ENCODE assay signal across 9 mouse cellular contexts in genomic region chr8:111881591-111881990, GRCm38 (mm10). TPM values are rescaled to one million over a fixed set of nuclear protein-coding genes. Genes with fewer than 3 reads are reported as not detected.
DNase-seq lines count a peak whose midpoint lies in the region; ATAC-seq and TF ChIP-seq lines count a peak whose summit lies in the region.
"Had no signal": no experiment of that assay in that cellular context is flagged by ENCODE, and none has a peak within 500 bp of the region (broad histone marks: within the 10 kb centered on the region; RNA-seq: fewer than 3 reads in every experiment).

No protein-coding gene starts in this region.

- no peak for TF ChIP-seq EP300 in heart, adult 2 months (IDR thresholded peaks at IDR 0.05; ENCODE audit: insufficient read depth, low read depth, low read length)
- no peak for TF ChIP-seq EP300 in lung, postnatal 0 days (IDR thresholded peaks at IDR 0.05)

- WGBS in heart, adult 2 months: 2% methylated on average over 2 of the region's 2 CpGs
- WGBS in lung, postnatal 0 days: 2% methylated on average over 2 of the region's 2 CpGs

- H3K27me3 ChIP-seq in heart, adult 2 months (ENCODE audit: control insufficient read depth, insufficient read depth, low read length): no peaks in the 10 kb centered on the region
- H3K27me3 ChIP-seq in lung, postnatal 0 days (replicated peaks; ENCODE audit: insufficient read depth, low read length): no peaks in the 10 kb centered on the region

- peak; percentile 85 for TF ChIP-seq CTCF in heart, adult 2 months (IDR thresholded peaks at IDR 0.05)
- TF ChIP-seq CTCF in lung, postnatal 0 days (IDR thresholded peaks at IDR 0.05): peak; percentile 93

- no peaks in the 10 kb centered on the region for H3K79me2 ChIP-seq in heart, adult 2 months (replicated peaks; ENCODE audit: control insufficient read depth, insufficient read depth, low read length)

- H3K4me3 ChIP-seq in heart, adult 2 months: no peak overlapping the region
- H3K4me3 ChIP-seq in lung, postnatal 0 days (ENCODE audit: low read depth, low read length): no peak overlapping the region
- H3K4me3 ChIP-seq: limb, embryonic 12.5 days had no signal

- DNase-seq in heart, adult 2 months: peak; percentile 25 to 52
- no peak for DNase-seq in heart, adult 11 months
- DNase-seq in urinary bladder, postnatal 14 days (ENCODE audit: low spot score): peak; percentile 61
- DNase-seq in urinary bladder, postnatal 10 days (ENCODE audit: low spot score): no peak
- peak; percentile 67 to 74 for DNase-seq in cerebellum, adult 18-20 months
- DNase-seq in heart, postnatal 36 days: peak; percentile 42 to 55
- peak; percentile 78 for DNase-seq in lung, postnatal 0 days (ENCODE audit: low spot score)
- DNase-seq in spleen, postnatal 4 days (ENCODE audit: low spot score in 2 of 2): peak; percentile 35 to 71

- H3K4me2 ChIP-seq in lung, postnatal 0 days (replicated peaks; ENCODE audit: low read depth, low read length): no peak overlapping the region
- H3K4me2 ChIP-seq: limb, embryonic 12.5 days had no signal

- no peaks in the 10 kb centered on the region for H3K36me3 ChIP-seq in heart, adult 2 months (ENCODE audit: control insufficient read depth, insufficient read depth, low read length)
- no peaks in the 10 kb centered on the region for H3K36me3 ChIP-seq in lung, postnatal 0 days (ENCODE audit: insufficient read depth, low read length)
- H3K36me3 ChIP-seq: limb, embryonic 12.5 days had no signal

- no peak for TF ChIP-seq POLR2A in heart, adult 2 months (IDR thresholded peaks at IDR 0.05; ENCODE audit: insufficient read depth, low read depth, low read length)

- H3K4me1 ChIP-seq in heart, adult 2 months (ENCODE audit: control insufficient read depth, insufficient read depth, low read length): peaks cover 1% of the 10 kb centered on the region; the same call in 1 of the 2 replicates
- H3K4me1 ChIP-seq in lung, postnatal 0 days (ENCODE audit: insufficient read depth, low read depth, low read length): no peaks in the 10 kb centered on the region
- H3K4me1 ChIP-seq: limb, embryonic 12.5 days had no signal

- H3K27ac ChIP-seq in heart, adult 2 months: no peak overlapping the region
- H3K27ac ChIP-seq in lung, postnatal 0 days (ENCODE audit: low read length): no peak overlapping the region
- H3K27ac ChIP-seq: limb, embryonic 12.5 days had no signal

- no peak overlapping the region for H3K9ac ChIP-seq in heart, adult 2 months (ENCODE audit: low read depth, low read length)
- H3K9ac ChIP-seq in lung, postnatal 0 days (replicated peaks; ENCODE audit: low read depth): no peak overlapping the region
- H3K9ac ChIP-seq: limb, embryonic 12.5 days had no signal

- intact Hi-C loops in heart, adult 2 months (cut with DNase I): loop anchor here (1.0 to 5.0 kb wide), 3 partner anchors 41 to 153 kb away; no protein-coding TSS in a partner anchor
- intact Hi-C loops in heart, postnatal 36 days (cut with DNase I): loop anchor here (1.0 to 5.0 kb wide), 3 partner anchors 41 to 153 kb away; no protein-coding TSS in a partner anchor

- ATAC-seq in lung, postnatal 0 days: 0 out of 2 replicates have a peak, but pooled peaks have one; percentile 32

- no peaks in the 10 kb centered on the region for H3K9me3 ChIP-seq in lung, postnatal 0 days (ENCODE audit: low read length)
- H3K9me3 ChIP-seq: limb, embryonic 12.5 days had no signal

RNA-seq across cellular contexts. Expression of gene Tmem170, which starts 5.0 kb away (rescaled TPM):
- 1 to 10 TPM; 2.7 to 2.9 TPM for total RNA-seq in heart, adult 2 months (2021)
- 2.1 and 2.9 TPM in 2 replicates for polyA plus RNA-seq in heart, adult 2 months (2012; rRNA removed)
- 1 to 10 TPM; 3.0 to 3.2 TPM for total RNA-seq in heart, postnatal 36 days (2021)
- 10.5 and 11.3 TPM in 2 replicates for polyA plus RNA-seq in lung, postnatal 0 days (2015; fragmentation: Nextera tagmentation; extraction: Ambion mirVana)

RNA-seq across cellular contexts. Expression of gene Cfdp1, which starts 27.5 kb away (rescaled TPM):
- total RNA-seq in heart, adult 2 months (2021): 10 to 100 TPM; 32.7 to 34.4 TPM
- 5.6 and 11.6 TPM in 2 replicates for polyA plus RNA-seq in heart, adult 2 months (2012; rRNA removed)
- 10 to 100 TPM; 33.4 to 35.2 TPM for total RNA-seq in heart, postnatal 36 days (2021)
- polyA plus RNA-seq in lung, postnatal 0 days (2015; fragmentation: Nextera tagmentation; extraction: Ambion mirVana): 93.9 and 102 TPM in 2 replicates

RNA-seq across cellular contexts. Expression of gene Chst5, which starts 28.7 kb away (rescaled TPM):
- total RNA-seq in heart, adult 2 months (2021): not detected
- polyA plus RNA-seq in heart, adult 2 months (2012; rRNA removed): not detected in 2 replicates
- not detected for total RNA-seq in heart, postnatal 36 days (2021)
- 5.3 and 6.3 TPM in 2 replicates for polyA plus RNA-seq in lung, postnatal 0 days (2015; fragmentation: Nextera tagmentation; extraction: Ambion mirVana)

RNA-seq across cellular contexts. Expression of gene Tmem231, which starts 52.1 kb away (rescaled TPM):
- 1 to 10 TPM; 2.1 to 2.6 TPM for total RNA-seq in heart, adult 2 months (2021)
- polyA plus RNA-seq in heart, adult 2 months (2012; rRNA removed): 2.1 and 3.0 TPM in 2 replicates
- total RNA-seq in heart, postnatal 36 days (2021): 1 to 10 TPM; 1.3 to 2.6 TPM
- polyA plus RNA-seq in lung, postnatal 0 days (2015; fragmentation: Nextera tagmentation; extraction: Ambion mirVana): 5.6 and 5.9 TPM in 2 replicates

RNA-seq across cellular contexts. Expression of gene Gabarapl2, which starts 58.9 kb away (rescaled TPM):
- 100 to 1,000 TPM; 129 to 131 TPM for total RNA-seq in heart, adult 2 months (2021)
- polyA plus RNA-seq in heart, adult 2 months (2012; rRNA removed): 52.2 and 94.2 TPM in 2 replicates
- total RNA-seq in heart, postnatal 36 days (2021): 100 to 1,000 TPM; 128 to 138 TPM
- polyA plus RNA-seq in lung, postnatal 0 days (2015; fragmentation: Nextera tagmentation; extraction: Ambion mirVana): 287 and 320 TPM in 2 replicates

Comparison
In these comparisons a context has a peak if more than half of its experiments do, and no peak if none do; other contexts are left out.
1. DNase-seq: peak in heart, adult 2 months (2 of 2), urinary bladder, postnatal 14 days (single experiment), cerebellum, adult 18-20 months (2 of 2), heart, postnatal 36 days (2 of 2), lung, postnatal 0 days (single experiment) and spleen, postnatal 4 days (2 of 2); none in heart, adult 11 months (single experiment) and urinary bladder, postnatal 10 days (single experiment).